Mouse (Mus musculus) olfactory bulb, adult 2 months (tissue): ENCODE measurements around the gene Usp54. TPM values are rescaled to one million over a fixed set of nuclear protein-coding genes. Genes with fewer than 3 reads are reported as not detected.

ENCODE experiments used
- H3K27ac ChIP-seq: fragments of 200-500 bp; 2 replicates; pipeline ENCODE4 v1.5.1; 2012; ENCODE audit warnings: low read depth, low read length; ENCODE audit not compliant: insufficient read depth
- H3K4me1 ChIP-seq: fragments of 200-500 bp; 2 replicates; pipeline ENCODE4 v1.6.1; 2012; ENCODE audit warnings: low read length; ENCODE audit not compliant: control insufficient read depth, insufficient read depth
- H3K4me3 ChIP-seq: fragments of 200-500 bp; 2 replicates; pipeline ENCODE4 v1.5.1; 2012; ENCODE audit warnings: mild to moderate bottlenecking, low read depth, low read length, moderate library complexity; ENCODE audit not compliant: insufficient read depth
- CTCF ChIP-seq: fragments of 200-500 bp; IDR thresholded peaks from 2 replicates; pipeline ENCODE4 v1.5.1; 2012; ENCODE audit warnings: low read depth, mild to moderate bottlenecking, low read length, moderate library complexity; ENCODE audit not compliant: insufficient read depth
- POLR2A ChIP-seq: fragments of 200-500 bp; IDR thresholded peaks from 2 replicates; pipeline ENCODE4 v1.6.1; 2012; ENCODE audit warnings: mild to moderate bottlenecking, low read depth, low read length, moderate library complexity; ENCODE audit not compliant: insufficient read depth
- WGBS: fragments of 180-500 bp; shearing (Covaris S2); methylation state at CpG from one replicate; pipeline ENCODE4 v1.1.7; 2018; 5-methylcytosine and 5-hydroxymethylcytosine counted together
- polyA plus RNA-seq: library from polyadenylated mRNA; stranded (reverse); fragments of >200 nt; gene quantifications from 2 replicates; pipeline ENCODE4 v1.2.4, GENCODE M21; 2012; ENCODE audit warnings: low replicate concordance; ENCODE audit not compliant: missing spikeins, insufficient read depth, insufficient read length

Usp54 gene
- polyA plus RNA-seq, 1 experiment = 58.6 TPM

DNA sequence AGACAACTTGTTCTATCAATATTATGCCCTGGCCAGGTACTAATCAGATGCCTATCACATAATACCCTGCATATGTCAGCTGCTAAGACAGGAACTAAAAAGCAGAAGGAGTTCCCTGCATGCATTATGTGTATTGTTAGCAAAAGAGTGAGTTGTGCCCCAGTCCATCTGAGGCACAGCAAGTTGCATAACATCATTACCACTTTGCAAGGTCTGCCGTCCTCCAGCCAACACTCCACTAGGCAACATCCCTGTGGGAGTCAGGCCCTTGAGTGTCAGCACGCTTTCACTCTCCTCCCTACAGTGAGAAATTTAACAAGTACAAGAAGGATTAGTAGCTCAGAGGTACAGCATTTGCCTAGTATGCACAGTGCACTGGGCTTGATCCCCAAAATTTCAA lies 132.4 kb downstream of the Usp54 start:
- no peak overlapping the region for H3K4me3 ChIP-seq
- TF ChIP-seq POLR2A (no peak), CTCF (no peak)
- no peak overlapping the region for H3K27ac ChIP-seq
- no peaks in the 10 kb centered on the region for H3K4me1 ChIP-seq
- 50% methylated on average over 2 of the region's 2 CpGs for WGBS

DNA sequence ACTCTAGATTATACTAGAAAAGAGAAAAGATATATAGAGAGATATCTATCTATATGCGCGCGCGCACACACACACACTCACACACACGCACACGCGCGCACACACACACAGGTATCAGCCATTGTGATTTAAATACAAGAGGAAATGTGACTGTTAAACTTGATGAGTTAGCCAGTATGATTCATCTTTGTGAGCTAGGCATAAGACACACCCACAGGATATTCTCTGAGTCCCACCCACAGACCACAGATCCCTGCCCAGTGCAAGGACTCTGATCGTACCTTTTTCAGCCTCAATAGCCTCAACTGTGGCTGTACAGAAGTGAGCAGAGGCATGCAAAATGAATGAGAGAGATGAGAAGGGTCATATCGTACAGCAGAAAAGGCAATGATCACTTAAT lies 137.9 kb downstream of the Usp54 start:
- TF ChIP-seq CTCF = no peak
- TF ChIP-seq POLR2A = no peak
- Histone ChIP-seq H3K27ac (no peak overlapping the region), H3K4me3 (no peak overlapping the region), H3K4me1 (no peaks in the 10 kb centered on the region)
- 91% methylated on average over 10 of the region's 10 CpGs for WGBS

DNA sequence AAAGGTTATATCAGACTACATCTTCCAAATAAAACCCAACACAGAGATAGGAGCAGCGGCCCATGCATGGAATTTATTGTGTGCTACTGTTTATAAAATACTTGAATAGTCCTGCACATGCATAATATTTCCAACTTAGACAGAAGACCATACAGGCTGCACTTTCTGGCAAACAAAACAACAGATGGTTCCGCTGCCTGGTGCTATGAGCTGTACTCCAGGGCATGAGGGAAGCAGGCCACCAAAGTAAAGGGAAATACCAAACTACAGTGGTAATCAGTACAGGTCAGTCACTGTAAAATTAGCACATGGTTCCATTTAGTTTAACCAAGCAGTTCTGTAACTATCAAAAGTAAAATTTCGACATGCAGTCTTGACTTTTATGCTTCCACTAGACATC lies 140.9 kb downstream of the Usp54 start:
- no peaks in the 10 kb centered on the region for H3K4me1 ChIP-seq
- no peak overlapping the region for H3K4me3 ChIP-seq
- WGBS = 93% methylated on average over 3 of the region's 3 CpGs
- H3K27ac ChIP-seq = no peak overlapping the region
- no peak for TF ChIP-seq POLR2A
- no peak for TF ChIP-seq CTCF

Other genes with a start within 250 kb of the Usp54 start
- gene Mrps16, start 247.4 kb downstream of the Usp54 start, polyA plus RNA-seq = not detected in 2 replicates
- not detected in 2 replicates for gene Cfap70, start 188.8 kb downstream of the Usp54 start, polyA plus RNA-seq
- not detected in 2 replicates for gene Anxa7, start 160.9 kb downstream of the Usp54 start, polyA plus RNA-seq
- gene Mss51, start 144.2 kb downstream of the Usp54 start, polyA plus RNA-seq = not detected in 2 replicates
- gene Ppp3cb, start 94.5 kb downstream of the Usp54 start, polyA plus RNA-seq = 198 TPM in 1 of 2 replicates, not detected in the other
- not detected in 2 replicates for gene Myoz1, start 15.5 kb upstream of the Usp54 start, polyA plus RNA-seq
- not detected in 2 replicates for gene Synpo2l, start 27.3 kb upstream of the Usp54 start, polyA plus RNA-seq
- 190 and 558 TPM in 2 replicates for gene Sec24c, start 33.2 kb upstream of the Usp54 start, polyA plus RNA-seq
- not detected in 2 replicates for gene Fut11, start 53.9 kb upstream of the Usp54 start, polyA plus RNA-seq
- not detected in 2 replicates for gene Chchd1, start 61.9 kb upstream of the Usp54 start, polyA plus RNA-seq
- gene Zswim8, start 66.5 kb upstream of the Usp54 start, polyA plus RNA-seq = 307 TPM in 1 of 2 replicates, not detected in the other
- not detected in 2 replicates for gene Ndst2, start 93.5 kb upstream of the Usp54 start, polyA plus RNA-seq
- 125 and 417 TPM in 2 replicates for gene Camk2g, start 153.0 kb upstream of the Usp54 start, polyA plus RNA-seq
- not detected in 2 replicates for gene Plau, start 195.6 kb upstream of the Usp54 start, polyA plus RNA-seq